Comparison of ENCODE assay signal across 8 mouse cellular contexts in the genomic region with DNA sequence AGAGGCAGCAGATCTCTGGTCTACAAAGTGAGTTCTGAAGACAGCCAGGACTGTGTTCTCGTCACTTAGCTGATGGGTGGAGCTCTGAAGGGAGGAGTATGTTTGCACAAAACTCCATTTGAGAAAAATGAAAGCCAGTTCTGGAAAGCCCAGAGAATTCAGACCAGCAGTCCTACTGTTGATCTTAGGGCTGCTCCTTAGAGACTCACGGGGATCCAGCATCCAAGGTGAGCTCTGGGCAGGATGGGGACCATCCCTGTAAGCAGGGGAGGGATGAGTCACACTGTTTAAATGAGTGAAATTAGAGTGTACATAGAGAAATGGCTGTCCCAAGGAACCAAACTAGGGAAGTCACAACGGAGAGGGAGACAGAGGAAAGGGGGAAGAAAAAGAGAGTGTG. TPM values are rescaled to one million over a fixed set of nuclear protein-coding genes. Genes with fewer than 3 reads are reported as not detected.
DNase-seq lines count a peak whose midpoint lies in the region; ATAC-seq and TF ChIP-seq lines count a peak whose summit lies in the region.

A gene (plus strand): TSS at position 102 of the 400 bp plus-strand sequence.

- peak within 1 kb of the TSS; percentile 41 for H3K4me3 ChIP-seq in thymus, adult 2 months (ENCODE audit: control insufficient read depth, insufficient read depth, low read length)
- H3K4me3 ChIP-seq in forebrain, embryonic 13.5 days: peak within 1 kb of the TSS; percentile 32
- H3K4me3 ChIP-seq in hindbrain, postnatal 0 days (ENCODE audit: low read length): peak within 1 kb of the TSS; percentile 39
- H3K4me3 ChIP-seq in lung, embryonic 16.5 days (ENCODE audit: low read length): peak within 1 kb of the TSS; percentile 55
- H3K4me3 ChIP-seq in stomach, postnatal 0 days (ENCODE audit: low read depth, low read length): peak within 1 kb of the TSS; percentile 50

- TF ChIP-seq EP300 in stomach, postnatal 0 days (optimal IDR thresholded peaks at IDR 0.05): no peak

- peak within 1 kb of the TSS; percentile 63 for H3K4me2 ChIP-seq in forebrain, embryonic 13.5 days
- peak within 1 kb of the TSS; percentile 69 for H3K4me2 ChIP-seq in hindbrain, postnatal 0 days (ENCODE audit: low read depth, low read length)
- H3K4me2 ChIP-seq in lung, embryonic 16.5 days (ENCODE audit: low read depth, low read length): peak within 1 kb of the TSS; percentile 77
- peak within 1 kb of the TSS; percentile 77 for H3K4me2 ChIP-seq in stomach, postnatal 0 days (replicated peaks; ENCODE audit: low read depth)

- TF ChIP-seq POLR2A in thymus, adult 2 months (IDR thresholded peaks at IDR 0.05; ENCODE audit: control insufficient read depth, extremely low read depth, insufficient read depth, low read length, poor library complexity): no peak

- no peak for TF ChIP-seq CTCF in thymus, adult 2 months (IDR thresholded peaks at IDR 0.05; ENCODE audit: borderline replicate concordance, control insufficient read depth, extremely low read depth, insufficient read depth, low read length, poor library complexity)
- no peak for TF ChIP-seq CTCF in hindbrain, postnatal 0 days (IDR thresholded peaks at IDR 0.05; ENCODE audit: low read depth)
- no peak for TF ChIP-seq CTCF in stomach, postnatal 0 days (IDR thresholded peaks at IDR 0.05; ENCODE audit: low read depth)

- no peak for ATAC-seq in forebrain, embryonic 13.5 days
- peak; percentile 32; the same call in 1 of the 2 replicates for ATAC-seq in hindbrain, postnatal 0 days
- peak; percentile 79 for ATAC-seq in lung, embryonic 16.5 days (ENCODE audit: low read depth)
- peak; percentile 75 for ATAC-seq in stomach, postnatal 0 days (ENCODE audit: low FRiP score, low TSS enrichment)

- H3K9ac ChIP-seq in forebrain, embryonic 13.5 days: peak within 1 kb of the TSS; percentile 55
- H3K9ac ChIP-seq in hindbrain, postnatal 0 days (replicated peaks; ENCODE audit: low read length): peak within 1 kb of the TSS; percentile 62
- H3K9ac ChIP-seq in lung, embryonic 16.5 days (ENCODE audit: low read length): peak within 1 kb of the TSS; percentile 67
- peak within 1 kb of the TSS; percentile 76 for H3K9ac ChIP-seq in stomach, postnatal 0 days (ENCODE audit: low read length)

- H3K4me1 ChIP-seq in thymus, adult 2 months (replicated peaks; ENCODE audit: control insufficient read depth, insufficient read depth, low read length): peaks cover 10% of the 10 kb centered on the region
- 0 out of 2 replicates have a peak, but pooled peaks cover 4% of the 10 kb centered on the region for H3K4me1 ChIP-seq in forebrain, embryonic 13.5 days
- H3K4me1 ChIP-seq in hindbrain, postnatal 0 days (ENCODE audit: insufficient read depth, low read length): no peaks in the 10 kb centered on the region
- H3K4me1 ChIP-seq in lung, embryonic 16.5 days (replicated peaks; ENCODE audit: control insufficient read depth, insufficient read depth, low read length): 0 out of 2 replicates have a peak, but pooled peaks cover 4% of the 10 kb centered on the region
- no peaks in the 10 kb centered on the region for H3K4me1 ChIP-seq in stomach, postnatal 0 days (replicated peaks; ENCODE audit: control insufficient read depth, insufficient read depth)

- DNase-seq in thymus, adult 2 months: no peak
- no peak for DNase-seq in thymus, postnatal 36 days
- no peak for DNase-seq in hindbrain, postnatal 0 days (ENCODE audit: low spot score)
- DNase-seq in stomach, postnatal 0 days (ENCODE audit: low spot score): no peak
- DNase-seq in layer of hippocampus, postnatal 25 days (ENCODE audit: extremely low spot score in 1 of 2, low spot score in 1 of 2): no peak
- no peak for DNase-seq in gastrocnemius, postnatal 4 days (ENCODE audit: low spot score in 2 of 2)

- H3K9me3 ChIP-seq in forebrain, embryonic 13.5 days (replicated peaks): no peaks in the 10 kb centered on the region
- H3K9me3 ChIP-seq in hindbrain, postnatal 0 days (ENCODE audit: low read length): no peaks in the 10 kb centered on the region
- no peaks in the 10 kb centered on the region for H3K9me3 ChIP-seq in lung, embryonic 16.5 days (ENCODE audit: control insufficient read depth, low read length)
- no peaks in the 10 kb centered on the region for H3K9me3 ChIP-seq in stomach, postnatal 0 days (ENCODE audit: control insufficient read depth, low read length)

- no peaks in the 10 kb centered on the region for H3K36me3 ChIP-seq in thymus, adult 2 months (ENCODE audit: control insufficient read depth, insufficient read depth, low read length)
- no peaks in the 10 kb centered on the region for H3K36me3 ChIP-seq in forebrain, embryonic 13.5 days (ENCODE audit: poor library complexity, severe bottlenecking)
- no peaks in the 10 kb centered on the region for H3K36me3 ChIP-seq in hindbrain, postnatal 0 days (ENCODE audit: insufficient read depth, low read length)
- no peaks in the 10 kb centered on the region for H3K36me3 ChIP-seq in lung, embryonic 16.5 days (ENCODE audit: control insufficient read depth, insufficient read depth, low read length)
- H3K36me3 ChIP-seq in stomach, postnatal 0 days (ENCODE audit: control insufficient read depth, insufficient read depth, low read length): no peaks in the 10 kb centered on the region

- 19% methylated on average over 3 of the region's 3 CpGs for WGBS in thymus, adult 2 months
- WGBS in forebrain, embryonic 13.5 days: 19% methylated on average over 3 of the region's 3 CpGs
- 22% methylated on average over 3 of the region's 3 CpGs for WGBS in hindbrain, postnatal 0 days
- WGBS in lung, embryonic 16.5 days: 5% methylated on average over 3 of the region's 3 CpGs
- 1% methylated on average over 3 of the region's 3 CpGs for WGBS in stomach, postnatal 0 days

- H3K27ac ChIP-seq in thymus, adult 2 months (ENCODE audit: control insufficient read depth, insufficient read depth, low read length): peak within 1 kb of the TSS; percentile 34; the same call in 1 of the 2 replicates
- 0 out of 2 replicates have a peak within 1 kb of the TSS, but pooled peaks have one; percentile 3 for H3K27ac ChIP-seq in forebrain, embryonic 13.5 days
- H3K27ac ChIP-seq in hindbrain, postnatal 0 days: peak within 1 kb of the TSS; percentile 77
- peak within 1 kb of the TSS; percentile 98 for H3K27ac ChIP-seq in lung, embryonic 16.5 days (ENCODE audit: low read length)
- H3K27ac ChIP-seq in stomach, postnatal 0 days (replicated peaks): peak within 1 kb of the TSS; percentile 98

- H3K27me3 ChIP-seq in thymus, adult 2 months (ENCODE audit: control insufficient read depth, insufficient read depth, low read length): no peaks in the 10 kb centered on the region
- H3K27me3 ChIP-seq in forebrain, embryonic 13.5 days: no peaks in the 10 kb centered on the region
- H3K27me3 ChIP-seq in hindbrain, postnatal 0 days (ENCODE audit: insufficient read depth, low read length): no peaks in the 10 kb centered on the region
- H3K27me3 ChIP-seq in lung, embryonic 16.5 days (ENCODE audit: control insufficient read depth, insufficient read depth, low read depth, low read length): no peaks in the 10 kb centered on the region
- no peaks in the 10 kb centered on the region for H3K27me3 ChIP-seq in stomach, postnatal 0 days (ENCODE audit: control insufficient read depth, insufficient read depth, low read length)

RNA-seq across cellular contexts. Expression of the gene that starts here (rescaled TPM):
- polyA plus RNA-seq in thymus, adult 2 months (2012; rRNA removed): 1.1 and 1.6 TPM in 2 replicates
- 0.11 and 0.34 TPM in 2 replicates for polyA plus RNA-seq in forebrain, embryonic 13.5 days (2015; fragmentation: Nextera tagmentation; extraction: Ambion mirVana)
- total RNA-seq in hindbrain, postnatal 0 days (2014; rRNA removed): 1.1 and 1.5 TPM in 2 replicates
- polyA plus RNA-seq in hindbrain, postnatal 0 days (2015; fragmentation: Nextera tagmentation; extraction: Ambion mirVana): 0.72 and 0.79 TPM in 2 replicates
- 2.3 and 3.0 TPM in 2 replicates for polyA plus RNA-seq in lung, embryonic 16.5 days (2015; fragmentation: Nextera tagmentation; extraction: Ambion mirVana)
- polyA plus RNA-seq in stomach, postnatal 0 days (2015; fragmentation: Nextera tagmentation; extraction: Ambion mirVana): 1.3 and 1.4 TPM in 2 replicates
- total RNA-seq in layer of hippocampus, postnatal 25 days (2021): 1 to 10 TPM; 1.9 to 2.2 TPM
- total RNA-seq in gastrocnemius, postnatal 4 days (2021): 1 to 10 TPM; 4.3 to 4.6 TPM

Comparison
In these comparisons a context has a peak if more than half of its experiments do, and no peak if none do; other contexts are left out.
1. H3K27ac ChIP-seq: peak in every context shown above with its lines; median percentile 98 in lung, embryonic 16.5 days; 98 in stomach, postnatal 0 days; 77 in hindbrain, postnatal 0 days; 34 in thymus, adult 2 months; 3 in forebrain, embryonic 13.5 days.